Comparison of ENCODE assay signal across 20 mouse cellular contexts in the genomic region with DNA sequence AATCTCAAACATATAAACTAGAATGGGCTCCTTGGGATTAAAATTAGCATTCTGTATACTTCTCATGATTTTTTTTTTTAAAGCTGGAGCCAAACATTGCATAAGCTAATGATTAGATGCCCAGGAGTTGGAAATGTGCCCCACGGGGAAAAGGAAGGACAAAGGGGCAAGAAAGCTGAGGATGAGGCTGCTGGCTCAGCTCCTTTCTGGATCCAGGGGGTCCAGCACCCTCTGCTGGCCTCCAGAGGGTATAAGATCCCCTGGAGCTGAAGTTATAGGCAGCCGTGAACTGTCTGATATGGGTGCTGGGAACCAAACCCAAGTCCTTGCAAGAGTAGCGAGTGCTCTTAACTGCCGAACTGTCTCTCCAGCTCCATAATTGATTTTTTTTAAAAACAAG. TPM values are rescaled to one million over a fixed set of nuclear protein-coding genes. Genes with fewer than 3 reads are reported as not detected.
A peak's percentile ranks its signal among the peaks of the same experiment; 100 is the strongest.
DNase-seq lines count a peak whose midpoint lies in the region; ATAC-seq and TF ChIP-seq lines count a peak whose summit lies in the region.
"Had no signal": no experiment of that assay in that cellular context is flagged by ENCODE, and none has a peak within 500 bp of the region (broad histone marks: within the 10 kb centered on the region; RNA-seq: fewer than 3 reads in every experiment).

No protein-coding gene starts in this region.

- no peak overlapping the region for H3K27ac ChIP-seq in gastrocnemius, adult 2 months
- no peak overlapping the region for H3K27ac ChIP-seq in layer of hippocampus, adult 2 months
- no peak overlapping the region for H3K27ac ChIP-seq in midbrain, embryonic 11.5 days (ENCODE audit: low read depth, low read length)
- H3K27ac ChIP-seq: heart, embryonic 13.5 days; hindbrain, embryonic 12.5 days; limb, embryonic 12.5 days; neural tube, embryonic 12.5 days had no signal

- ATAC-seq in midbrain, embryonic 11.5 days (ENCODE audit: low FRiP score), result no peak
- ATAC-seq: activated CD4-positive, CD25-positive, alpha-beta regulatory T cell, adult 4 months; forebrain, embryonic 16.5 days had no signal

- no peaks in the 10 kb centered on the region for H3K9me3 ChIP-seq in midbrain, embryonic 11.5 days (ENCODE audit: control insufficient read depth, low read length)
- H3K9me3 ChIP-seq: G1E; heart, embryonic 13.5 days; hindbrain, embryonic 12.5 days; neural tube, embryonic 12.5 days had no signal

- 93% methylated on average over 4 of the region's 4 CpGs for WGBS in midbrain, embryonic 11.5 days

- intact Hi-C loops in gastrocnemius, adult 2 months (cut with DNase I), result no loop called here
- intact Hi-C loops in gastrocnemius, postnatal 36 days (cut with DNase I), result no loop called here

- no peaks in the 10 kb centered on the region for H3K27me3 ChIP-seq in midbrain, embryonic 11.5 days (ENCODE audit: control insufficient read depth, insufficient read depth, low read length)
- H3K27me3 ChIP-seq: heart, embryonic 13.5 days; hindbrain, embryonic 12.5 days; neural tube, embryonic 12.5 days had no signal

- no peaks in the 10 kb centered on the region for H3K4me1 ChIP-seq in midbrain, embryonic 11.5 days (ENCODE audit: control insufficient read depth, insufficient read depth, low read length)
- H3K4me1 ChIP-seq: hindbrain, embryonic 12.5 days; neural tube, embryonic 12.5 days had no signal

- TF ChIP-seq CTCF in gastrocnemius, adult 2 months (IDR thresholded peaks at IDR 0.05), result peak; percentile 12; the same call in 1 of the 2 replicates
- TF ChIP-seq CTCF in layer of hippocampus, adult 2 months (conservative IDR thresholded peaks at IDR 0.05), result 0 out of 2 replicates have a peak, but pooled peaks have one; percentile 14

- DNase-seq in gastrocnemius, adult 2 months, result no peak
- DNase-seq in gastrocnemius, postnatal 36 days, result no peak
- no peak for DNase-seq in layer of hippocampus, adult 2 months (ENCODE audit: low spot score in 2 of 2)
- DNase-seq in layer of hippocampus, adult 9-11 months, result no peak
- DNase-seq in NIH3T3 (ENCODE audit: low read depth), result peak; percentile 6
- DNase-seq in kidney, postnatal 25 days, result peak; percentile 73 to 84
- no peak for DNase-seq in midbrain, embryonic 11.5 days (ENCODE audit: low spot score, missing footprints)
- DNase-seq in left cerebral cortex, adult 18-20 months (ENCODE audit: low spot score in 2 of 2), result no peak
- DNase-seq: adrenal gland, postnatal 36 days; cerebellum, adult 9-11 months; lung, adult 18-20 months; right cerebral cortex, postnatal 14 days; thymus, postnatal 4 days had no signal

- no peak overlapping the region for H3K9ac ChIP-seq in midbrain, embryonic 11.5 days (ENCODE audit: low read length)
- H3K9ac ChIP-seq: heart, embryonic 13.5 days; hindbrain, embryonic 12.5 days; limb, embryonic 12.5 days; neural tube, embryonic 12.5 days had no signal

- H3K36me3 ChIP-seq in midbrain, embryonic 11.5 days (ENCODE audit: control insufficient read depth, insufficient read depth, low read length), result no peaks in the 10 kb centered on the region
- H3K36me3 ChIP-seq: G1E; hindbrain, embryonic 12.5 days; limb, embryonic 12.5 days; neural tube, embryonic 12.5 days had no signal

- H3K4me2 ChIP-seq in midbrain, embryonic 11.5 days, result no peak overlapping the region
- H3K4me2 ChIP-seq: heart, embryonic 13.5 days; hindbrain, embryonic 12.5 days; limb, embryonic 12.5 days; neural tube, embryonic 12.5 days had no signal

- no peak overlapping the region for H3K4me3 ChIP-seq in gastrocnemius, adult 2 months
- H3K4me3 ChIP-seq in layer of hippocampus, adult 2 months, result no peak overlapping the region
- H3K4me3 ChIP-seq in midbrain, embryonic 11.5 days (ENCODE audit: low read depth, low read length), result no peak overlapping the region
- H3K4me3 ChIP-seq: heart, embryonic 13.5 days; hindbrain, embryonic 12.5 days; limb, embryonic 12.5 days; neural tube, embryonic 12.5 days had no signal

RNA-seq across cellular contexts. Expression of a gene that starts 30.1 kb away (rescaled TPM):
- total RNA-seq in gastrocnemius, adult 2 months (2021), result 100 to 1,000 TPM; 198 to 274 TPM
- total RNA-seq in gastrocnemius, postnatal 36 days (2021), result 100 to 1,000 TPM; 202 to 210 TPM
- total RNA-seq in layer of hippocampus, adult 2 months (2021), result 100 to 1,000 TPM; 153 to 161 TPM
- 455 and 475 TPM in 2 replicates for polyA plus RNA-seq in midbrain, embryonic 11.5 days (2014; fragmentation: Nextera tagmentation; extraction: Ambion mirVana)
- total RNA-seq in left cerebral cortex, adult 18-20 months (2021), result 100 to 1,000 TPM; 196 to 213 TPM

Comparison
In these comparisons a context has a peak if more than half of its experiments do, and no peak if none do; other contexts are left out.
1. DNase-seq: peak in NIH3T3 (single experiment) and kidney, postnatal 25 days (2 of 2); none in gastrocnemius, adult 2 months (single experiment), gastrocnemius, postnatal 36 days (0 of 2), layer of hippocampus, adult 2 months (0 of 2), layer of hippocampus, adult 9-11 months (single experiment), midbrain, embryonic 11.5 days (single experiment) and left cerebral cortex, adult 18-20 months (0 of 2).